Mouse (Mus musculus): Measurements from ENCODE around the gene Prkar2b. TPM values are rescaled to one million over a fixed set of nuclear protein-coding genes. Genes with fewer than 3 reads are reported as not detected.
A peak's percentile ranks its signal among the peaks of the same experiment; 100 is the strongest.
"Not testable (repeated sequence)": the region's sequence is repeated elsewhere in the genome, so short reads cannot be mapped to it uniquely, and the experiment has no call there.

Gene Prkar2b
- polyA plus RNA-seq, 1 experiment from 2014 or later = 20.3 TPM

GRCm38 (mm10) chr12:32017636-32018375 lies 43.3 kb downstream of the Prkar2b start:
- Histone ChIP-seq H3K4me2 (replicated peaks) (no peak overlapping the region), H3K4me3 (no peak overlapping the region), H3K9me3 (no peaks in the 10 kb centered on the region), H3K36me3 (no peaks in the 10 kb centered on the region), H3K27me3 (no peaks in the 10 kb centered on the region), H3K4me1 (peaks cover 5% of the 10 kb centered on the region), H3K9ac (no peak overlapping the region), H3K27ac (no peak overlapping the region)
- WGBS = 45% methylated on average over 7 of the region's 7 CpGs
- ATAC-seq (ENCODE audit: low FRiP score, low read depth) = no peak

DNA sequence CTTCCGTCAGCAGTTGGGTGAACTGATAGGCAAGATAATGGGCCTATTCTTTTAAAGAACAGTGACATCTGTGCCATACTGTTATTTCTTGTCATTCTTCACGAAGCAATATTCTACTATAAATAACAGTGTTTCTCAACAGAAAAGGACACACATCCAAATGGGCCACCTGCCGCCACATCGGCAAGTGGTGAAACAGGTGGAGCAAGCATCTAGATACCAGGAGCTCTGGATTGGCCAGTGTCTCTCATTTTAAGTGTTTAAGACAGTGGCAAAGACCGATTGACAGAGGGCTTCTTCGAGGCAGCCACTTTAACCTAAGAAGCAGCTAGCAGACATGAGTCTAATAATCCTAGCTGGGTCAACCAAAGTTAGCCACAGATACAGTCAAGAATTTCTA lies 44.6 kb downstream of the Prkar2b start:
- H3K9me3 ChIP-seq = no peaks in the 10 kb centered on the region
- 83% methylated on average over 6 of the region's 6 CpGs for WGBS
- H3K4me1 ChIP-seq = peaks cover 5% of the 10 kb centered on the region
- H3K36me3 ChIP-seq = no peaks in the 10 kb centered on the region
- H3K27me3 ChIP-seq = no peaks in the 10 kb centered on the region
- no peak overlapping the region for H3K4me2 ChIP-seq (replicated peaks)
- ATAC-seq (ENCODE audit: low FRiP score, low read depth) = no peak
- H3K9ac ChIP-seq = no peak overlapping the region
- H3K4me3 ChIP-seq = no peak overlapping the region
- no peak overlapping the region for H3K27ac ChIP-seq

GRCm38 (mm10) chr12:32015268-32015769 lies 45.8 kb downstream of the Prkar2b start:
- Histone ChIP-seq H3K27me3 (no peaks in the 10 kb centered on the region), H3K36me3 (no peaks in the 10 kb centered on the region), H3K4me2 (replicated peaks) (no peak overlapping the region), H3K9ac (no peak overlapping the region), H3K4me3 (no peak overlapping the region), H3K27ac (no peak overlapping the region), H3K9me3 (peaks cover 2% of the 10 kb centered on the region; the same call in 1 of the 2 replicates), H3K4me1 (peaks cover 5% of the 10 kb centered on the region)
- ATAC-seq (ENCODE audit: low FRiP score, low read depth) = peak; percentile 72
- 29% methylated on average over 6 of the region's 6 CpGs for WGBS

DNA sequence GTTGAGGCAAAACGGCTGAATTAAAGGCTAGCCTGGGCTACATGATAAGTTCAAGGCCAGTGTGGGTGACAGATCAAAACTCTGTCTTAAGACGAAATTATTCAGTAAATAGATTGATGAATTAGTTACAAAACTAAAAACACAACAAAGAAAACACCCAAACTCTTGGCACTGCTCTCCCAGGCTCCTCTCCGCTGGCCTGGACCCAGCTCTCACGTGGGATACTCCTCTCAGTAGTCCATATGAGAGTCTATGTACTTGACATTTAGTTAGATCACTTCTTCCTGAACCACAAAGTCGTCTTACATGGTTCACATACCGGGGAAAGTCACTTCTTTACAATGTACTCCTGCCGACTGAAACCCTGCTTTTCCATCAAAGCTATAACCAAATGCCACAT lies 46.3 kb downstream of the Prkar2b start:
- Histone ChIP-seq H3K36me3 (no peaks in the 10 kb centered on the region), H3K4me3 (no peak overlapping the region), H3K27me3 (no peaks in the 10 kb centered on the region), H3K9ac (no peak overlapping the region), H3K27ac (no peak overlapping the region), H3K4me1 (peaks cover 5% of the 10 kb centered on the region), H3K9me3 (peaks cover 6% of the 10 kb centered on the region; the same call in 1 of the 2 replicates), H3K4me2 (replicated peaks) (no peak overlapping the region)
- WGBS = 59% methylated on average over 7 of the region's 7 CpGs
- ATAC-seq (ENCODE audit: low FRiP score, low read depth) = peak; percentile 11; the same call in 1 of the 2 replicates

GRCm38 (mm10) chr12:32012169-32012568 lies 48.9 kb downstream of the Prkar2b start:
- 61% methylated on average over 2 of the region's 2 CpGs for WGBS
- Histone ChIP-seq H3K4me1 (peaks cover 5% of the 10 kb centered on the region), H3K9ac (no peak overlapping the region), H3K36me3 (no peaks in the 10 kb centered on the region), H3K4me2 (replicated peaks) (no peak overlapping the region), H3K4me3 (no peak overlapping the region), H3K27me3 (no peaks in the 10 kb centered on the region), H3K9me3 (peaks cover 6% of the 10 kb centered on the region; the same call in 1 of the 2 replicates), H3K27ac (no peak overlapping the region)
- ATAC-seq (ENCODE audit: low FRiP score, low read depth) = no peak

DNA sequence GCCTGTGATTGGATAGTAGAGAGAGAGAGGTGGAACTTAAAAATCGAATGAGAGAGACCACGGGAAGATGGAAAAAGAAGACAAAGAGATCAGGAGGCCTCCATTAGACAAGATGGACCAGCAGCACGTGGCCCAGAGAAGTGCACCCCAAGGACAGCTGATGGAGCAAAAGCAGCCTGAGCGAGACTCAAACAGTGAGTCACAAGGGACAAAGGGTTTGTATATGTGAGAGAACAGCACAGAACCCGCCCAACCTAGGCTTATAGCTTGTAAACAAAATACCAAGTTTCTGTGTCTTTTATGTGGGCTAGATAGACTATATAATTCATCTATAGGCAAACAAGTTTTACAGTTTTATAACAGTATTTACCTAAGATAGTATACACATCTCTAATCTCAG lies 50.0 kb downstream of the Prkar2b start:
- H3K9me3 ChIP-seq = peaks cover 6% of the 10 kb centered on the region; the same call in 1 of the 2 replicates
- H3K4me1 ChIP-seq = peaks cover 5% of the 10 kb centered on the region
- no peak overlapping the region for H3K9ac ChIP-seq
- no peaks in the 10 kb centered on the region for H3K27me3 ChIP-seq
- no peak overlapping the region for H3K4me2 ChIP-seq (replicated peaks)
- H3K27ac ChIP-seq = no peak overlapping the region
- ATAC-seq (ENCODE audit: low FRiP score, low read depth) = no peak
- H3K4me3 ChIP-seq = no peak overlapping the region
- 87% methylated on average over 5 of the region's 5 CpGs for WGBS
- H3K36me3 ChIP-seq = no peaks in the 10 kb centered on the region

- not testable (repeated sequence) for H3K36me3 ChIP-seq; H3K4me2 ChIP-seq (replicated peaks); H3K4me3 ChIP-seq; ATAC-seq (ENCODE audit: low FRiP score, low read depth); H3K9me3 ChIP-seq; H3K4me1 ChIP-seq; H3K27me3 ChIP-seq; H3K27ac ChIP-seq; H3K9ac ChIP-seq
- 42% methylated on average over 6 of the region's 6 CpGs for WGBS
Measured at GRCm38 (mm10) chr12:32009985-32010369, 51.1 kb downstream of the Prkar2b start.

- Histone ChIP-seq H3K4me2 (replicated peaks) (no peak overlapping the region), H3K4me1 (no peaks in the 10 kb centered on the region), H3K9me3 (peaks cover 6% of the 10 kb centered on the region; the same call in 1 of the 2 replicates), H3K27me3 (no peaks in the 10 kb centered on the region), H3K4me3 (no peak overlapping the region), H3K9ac (no peak overlapping the region), H3K36me3 (no peaks in the 10 kb centered on the region), H3K27ac (no peak overlapping the region)
- no peak for ATAC-seq (ENCODE audit: low FRiP score, low read depth)
- 14% methylated on average over 8 of the region's 8 CpGs for WGBS
Measured at GRCm38 (mm10) chr12:32009267-32009984, 51.7 kb downstream of the Prkar2b start.

DNA sequence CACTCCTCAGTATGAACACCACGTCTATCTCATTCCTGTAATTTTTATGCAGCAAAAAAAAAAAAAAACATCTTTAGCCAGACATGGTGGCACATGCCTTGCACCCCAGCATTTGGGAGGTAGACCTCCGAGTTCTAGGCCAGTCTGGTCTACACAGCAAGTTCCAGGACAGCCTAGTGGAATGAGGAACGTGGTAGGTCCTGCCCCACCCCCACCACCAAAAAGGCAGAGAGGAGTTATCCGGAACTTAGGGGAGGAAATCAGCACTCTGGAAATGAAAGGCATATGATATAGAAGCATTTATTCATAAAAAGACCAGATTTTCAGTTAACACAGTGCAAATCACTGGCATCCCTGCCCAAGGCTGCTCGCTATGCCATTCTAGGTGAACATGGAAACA lies 52.4 kb downstream of the Prkar2b start:
- Histone ChIP-seq H3K9me3 (peaks cover 6% of the 10 kb centered on the region; the same call in 1 of the 2 replicates), H3K4me2 (replicated peaks) (no peak overlapping the region), H3K36me3 (no peaks in the 10 kb centered on the region), H3K27me3 (no peaks in the 10 kb centered on the region), H3K27ac (no peak overlapping the region), H3K9ac (no peak overlapping the region), H3K4me1 (no peaks in the 10 kb centered on the region), H3K4me3 (no peak overlapping the region)
- 66% methylated on average over 5 of the region's 5 CpGs for WGBS
- no peak for ATAC-seq (ENCODE audit: low FRiP score, low read depth)

DNA sequence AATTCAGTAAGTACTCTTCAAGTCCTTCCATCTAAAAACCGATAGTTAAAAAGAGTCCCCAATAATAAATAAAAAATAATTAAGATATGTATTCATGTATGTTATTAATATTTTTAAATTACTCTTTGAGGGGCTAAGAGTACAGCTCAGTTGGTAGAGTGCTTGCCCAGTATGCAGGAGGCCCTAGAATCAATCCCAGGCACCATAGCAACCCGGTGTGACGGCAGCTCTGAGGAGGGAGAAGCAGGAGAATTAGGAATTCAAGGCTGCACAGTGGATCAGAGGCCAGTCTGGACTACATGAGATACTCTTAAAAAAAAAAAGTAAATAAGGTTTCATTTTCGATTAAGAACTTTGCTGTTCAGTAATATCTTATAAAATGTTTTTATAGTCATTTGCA lies 53.5 kb downstream of the Prkar2b start:
- ATAC-seq (ENCODE audit: low FRiP score, low read depth) = no peak
- H3K4me3 ChIP-seq = no peak overlapping the region
- H3K9me3 ChIP-seq = peaks cover 6% of the 10 kb centered on the region; the same call in 1 of the 2 replicates
- H3K4me2 ChIP-seq (replicated peaks) = no peak overlapping the region
- H3K36me3 ChIP-seq = no peaks in the 10 kb centered on the region
- no peak overlapping the region for H3K27ac ChIP-seq
- WGBS = 79% methylated on average over 4 of the region's 4 CpGs
- H3K4me1 ChIP-seq = no peaks in the 10 kb centered on the region
- no peaks in the 10 kb centered on the region for H3K27me3 ChIP-seq
- H3K9ac ChIP-seq = no peak overlapping the region

GRCm38 (mm10) chr12:32007040-32007439 lies 54.1 kb downstream of the Prkar2b start:
- H3K27me3 ChIP-seq = no peaks in the 10 kb centered on the region
- no peaks in the 10 kb centered on the region for H3K36me3 ChIP-seq
- H3K9ac ChIP-seq = no peak overlapping the region
- H3K4me1 ChIP-seq = no peaks in the 10 kb centered on the region
- no peak overlapping the region for H3K27ac ChIP-seq
- no peak overlapping the region for H3K4me3 ChIP-seq
- H3K9me3 ChIP-seq = peaks cover 6% of the 10 kb centered on the region; the same call in 1 of the 2 replicates
- 85% methylated on average over 8 of the region's 8 CpGs for WGBS
- no peak overlapping the region for H3K4me2 ChIP-seq (replicated peaks)
- ATAC-seq (ENCODE audit: low FRiP score, low read depth) = no peak

DNA sequence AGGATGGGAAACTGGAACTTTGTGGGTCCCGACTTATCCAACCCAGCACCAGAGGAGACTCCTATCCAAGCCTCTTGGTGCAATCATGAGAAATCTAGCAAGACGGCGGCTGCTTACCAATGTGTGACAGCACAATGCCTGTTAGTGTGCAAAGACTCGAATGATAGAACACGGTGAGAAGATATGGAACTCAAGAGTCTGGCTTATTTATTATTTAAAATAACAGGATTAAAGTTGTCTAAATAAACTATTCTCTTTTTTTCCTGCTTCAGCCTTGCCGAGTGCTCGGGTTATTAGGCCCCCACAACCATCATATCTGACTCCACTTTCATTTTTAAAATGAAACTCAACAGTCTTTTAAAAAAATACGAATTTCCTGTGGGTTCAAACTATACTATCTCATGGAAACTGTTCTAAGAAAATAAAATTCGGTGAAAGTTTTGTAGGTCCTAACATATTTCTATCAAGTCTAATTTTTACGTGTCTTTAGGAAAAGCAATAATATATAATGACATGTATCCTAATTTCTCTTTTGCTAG lies 54.6 kb downstream of the Prkar2b start:
- Histone ChIP-seq H3K9ac (no peak overlapping the region), H3K27me3 (no peaks in the 10 kb centered on the region), H3K27ac (no peak overlapping the region), H3K4me2 (replicated peaks) (no peak overlapping the region), H3K36me3 (no peaks in the 10 kb centered on the region), H3K4me1 (no peaks in the 10 kb centered on the region), H3K4me3 (no peak overlapping the region), H3K9me3 (peaks cover 6% of the 10 kb centered on the region; the same call in 1 of the 2 replicates)
- 93% methylated on average over 10 of the region's 10 CpGs for WGBS
- no peak for ATAC-seq (ENCODE audit: low FRiP score, low read depth)
